Mouse (Mus musculus) cerebellum, adult 2 months (tissue): ENCODE results near the gene Dnaic1. TPM values are rescaled to one million over a fixed set of nuclear protein-coding genes. Genes with fewer than 3 reads are reported as not detected.

Source experiments
- DNase-seq, 2 experiments: peaks; one replicate each; pipeline ENCODE4 v3.0.0; 2021
- H3K27ac ChIP-seq: fragments of 200-500 bp; 2 replicates; pipeline ENCODE4 v1.5.1; 2012; ENCODE audit warnings: low read length, control low read depth, inconsistent platforms; ENCODE audit not compliant: insufficient read depth
- H3K27me3 ChIP-seq: fragments of 200-500 bp; 2 replicates; pipeline ENCODE4 v1.6.1; 2012; ENCODE audit warnings: inconsistent platforms, mild to moderate bottlenecking, low read length, moderate library complexity; ENCODE audit not compliant: control insufficient read depth, insufficient read depth
- H3K4me1 ChIP-seq: fragments of 200-500 bp; 2 replicates; pipeline ENCODE4 v1.6.1; 2011; ENCODE audit warnings: low read length; ENCODE audit not compliant: control insufficient read depth, insufficient read depth
- H3K4me3 ChIP-seq: fragments of 200-500 bp; replicated peaks from 2 replicates; pipeline ENCODE3; 2011; ENCODE audit warnings: mild to moderate bottlenecking, low read depth, low read length, control low read depth; ENCODE audit not compliant: insufficient read depth
- CTCF ChIP-seq: fragments of 200-500 bp; IDR thresholded peaks from 2 replicates; pipeline ENCODE4 v1.5.1; 2011; ENCODE audit warnings: low read depth, mild to moderate bottlenecking, control low read depth, low read length, moderate library complexity, borderline replicate concordance; ENCODE audit not compliant: insufficient read depth
- POLR2A ChIP-seq: fragments of 200-500 bp; IDR thresholded peaks from 2 replicates; pipeline ENCODE4 v1.6.1; 2011; ENCODE audit warnings: low read length, control low read depth, borderline replicate concordance; ENCODE audit not compliant: insufficient read depth
- WGBS: fragments of 180-500 bp; shearing (Covaris S2); methylation state at CpG from one replicate; pipeline ENCODE4 v1.1.7; 2018; 5-methylcytosine and 5-hydroxymethylcytosine counted together
- polyA plus RNA-seq: library from polyadenylated mRNA; depleted of rRNA; stranded (reverse); fragments of >200 nt; gene quantifications from 2 replicates; pipeline ENCODE4 v1.2.3, GENCODE M21; 2012

Dnaic1 gene
- polyA plus RNA-seq, 1 experiment: 9.3 TPM

DNA sequence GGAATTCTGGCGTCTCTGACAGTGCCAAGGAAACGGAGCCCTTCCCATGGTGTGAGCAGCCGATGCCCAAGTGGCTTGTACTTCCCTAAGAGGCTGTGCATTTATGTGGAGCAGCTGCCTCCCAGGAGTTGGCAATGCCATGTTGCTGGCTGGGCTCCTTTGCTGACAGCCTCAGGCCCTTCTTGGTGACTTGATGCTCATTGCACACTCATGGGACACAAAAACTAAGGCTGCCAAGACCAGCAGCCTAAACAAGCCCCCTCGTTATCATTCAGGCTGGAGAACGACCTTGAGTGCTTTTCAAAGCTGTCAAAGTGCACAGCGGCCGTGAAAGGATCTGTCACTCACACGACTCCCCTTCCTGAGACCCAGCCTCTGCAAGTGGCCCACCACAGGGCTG is 42.6 kb downstream of the Dnaic1 start:
- H3K4me3 ChIP-seq: no peak overlapping the region
- no peaks in the 10 kb centered on the region for H3K27me3 ChIP-seq
- no peak overlapping the region for H3K27ac ChIP-seq
- H3K4me1 ChIP-seq: no peaks in the 10 kb centered on the region; the same call in none of the 2 replicates
- 64% methylated on average over 8 of the region's 8 CpGs for WGBS
- TF ChIP-seq POLR2A (no peak), CTCF (no peak)
- DNase-seq: no peak

DNA sequence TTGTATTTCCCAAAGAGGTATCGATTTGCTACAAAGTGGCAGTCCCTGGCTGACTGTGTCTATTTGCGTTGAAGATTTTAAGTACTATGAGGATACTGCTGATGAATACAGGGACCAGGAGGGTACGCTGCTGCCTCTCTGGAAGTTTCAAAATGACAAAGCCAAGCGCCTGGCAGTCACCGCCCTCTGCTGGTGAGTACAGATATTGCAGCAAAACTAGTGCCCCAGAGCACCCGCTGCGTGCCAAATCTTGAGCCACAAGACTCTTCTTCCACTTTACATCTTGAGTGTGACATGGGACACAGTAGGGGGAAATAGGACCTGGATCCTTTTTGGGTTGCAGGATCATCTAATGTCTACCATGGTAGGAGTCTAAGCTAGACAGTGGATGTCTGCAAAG is 44.6 kb downstream of the Dnaic1 start:
- peaks cover 7% of the 10 kb centered on the region for H3K4me1 ChIP-seq

DNA sequence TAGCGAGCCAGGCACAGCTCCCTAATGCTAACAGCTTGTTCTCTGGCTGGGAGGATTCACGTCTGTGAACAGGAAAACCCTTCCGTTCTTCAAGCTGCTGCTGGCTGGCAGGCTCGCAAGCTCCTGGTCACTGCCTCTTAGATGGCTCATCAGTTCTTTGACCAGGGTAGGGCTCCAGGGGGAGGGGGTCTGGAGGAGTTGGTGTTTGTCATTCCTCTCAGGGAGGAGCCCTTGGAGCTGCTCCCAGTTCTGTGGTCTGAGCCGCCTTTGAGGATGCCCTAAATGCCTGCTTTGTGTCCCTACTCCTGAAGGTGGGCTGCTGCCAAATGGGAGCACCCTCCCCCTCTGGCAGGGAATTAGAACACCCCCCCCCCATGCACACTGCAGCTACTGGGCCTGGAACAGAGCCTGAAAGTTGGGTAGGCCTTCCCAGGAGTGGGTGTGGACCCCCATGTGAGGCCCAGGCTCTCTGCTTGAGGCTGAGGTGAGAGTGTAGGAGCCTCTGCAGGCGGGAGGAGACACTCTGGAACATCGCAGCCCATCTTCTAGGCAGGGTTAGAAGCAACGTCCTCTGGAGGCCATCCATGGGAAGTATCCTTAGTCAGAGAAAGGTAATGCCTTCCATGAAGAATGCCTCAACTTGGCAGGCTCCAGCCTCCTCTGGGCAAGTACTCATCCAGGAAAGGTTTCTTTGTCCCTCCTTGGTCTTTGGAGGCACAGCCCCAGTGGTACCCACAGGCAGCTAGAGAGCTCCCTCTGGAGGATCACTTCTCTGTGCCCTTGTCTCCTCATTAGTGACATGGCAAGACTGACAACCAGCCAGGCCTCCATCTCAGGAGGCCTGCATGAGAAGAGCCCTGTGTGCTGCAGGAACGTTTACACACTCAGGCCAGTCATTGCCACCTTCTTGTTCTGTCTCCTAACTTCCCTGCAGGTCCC is 46.4 kb downstream of the Dnaic1 start:
- WGBS: 60% methylated on average over 9 of the region's 9 CpGs
- peaks cover 16% of the 10 kb centered on the region for H3K4me1 ChIP-seq
- DNase-seq: peak; percentile 55 to 74

More for the DNA sequence above, 44.6 kb downstream of the Dnaic1 start:
- peak; percentile 80 to 87 for DNase-seq
- no peak overlapping the region for H3K27ac ChIP-seq
- H3K4me3 ChIP-seq: no peak overlapping the region
- WGBS: 7% methylated on average over 7 of the region's 7 CpGs
- TF ChIP-seq POLR2A (no peak), CTCF (peak; percentile 95)
- H3K27me3 ChIP-seq: no peaks in the 10 kb centered on the region

DNA sequence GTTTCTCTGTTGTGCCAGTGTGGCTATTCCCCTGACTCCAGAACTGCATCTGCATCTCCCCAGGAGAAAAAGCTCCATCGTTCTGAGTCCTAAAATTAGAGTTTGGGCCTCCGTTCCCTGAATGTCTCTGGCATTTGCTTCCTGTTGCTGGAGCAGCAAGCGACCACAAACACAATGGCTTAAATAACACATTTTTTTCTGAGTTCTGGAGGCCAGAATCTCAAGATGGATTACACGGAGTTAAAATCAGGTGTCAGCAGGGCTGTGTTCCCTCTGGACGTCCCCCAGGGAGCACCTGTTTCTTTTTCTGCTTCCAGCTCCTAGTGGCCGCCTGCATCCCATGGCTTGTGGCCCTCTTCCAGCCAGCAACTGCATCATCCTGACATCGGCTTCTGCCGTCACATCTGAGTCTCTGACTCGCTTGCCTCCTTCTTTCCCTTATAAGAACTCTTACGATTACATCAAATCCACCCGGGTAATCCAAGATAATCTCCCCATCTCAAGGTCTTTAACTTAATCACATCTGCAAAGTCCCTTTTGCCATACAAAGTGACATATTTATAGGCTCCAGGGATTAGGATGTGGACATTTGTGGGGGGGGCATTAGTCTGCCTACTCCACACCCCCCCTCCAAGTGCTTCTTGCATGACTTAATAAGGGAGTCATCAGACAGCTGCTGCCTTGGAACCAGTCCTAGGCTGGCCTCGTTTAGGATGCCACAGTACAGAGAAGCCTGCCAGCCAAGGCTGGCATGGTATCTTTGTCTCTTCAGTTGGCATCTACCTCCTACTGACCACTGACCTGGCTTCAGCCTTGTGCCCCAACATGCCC is 49.6 kb downstream of the Dnaic1 start:
- WGBS: 19% methylated on average over 12 of the region's 12 CpGs
- Histone ChIP-seq H3K27me3 (no peaks in the 10 kb centered on the region), H3K4me1 (peaks cover 24% of the 10 kb centered on the region), H3K4me3 (no peak overlapping the region), H3K27ac (0 out of 2 replicates have a peak overlapping the region, but pooled peaks have one; percentile 41)
- peak; percentile 86 to 95 for DNase-seq
- TF ChIP-seq POLR2A (no peak), CTCF (no peak)

More for the DNA sequence above, 46.4 kb downstream of the Dnaic1 start:
- no peaks in the 10 kb centered on the region for H3K27me3 ChIP-seq
- H3K4me3 ChIP-seq: no peak overlapping the region
- no peak overlapping the region for H3K27ac ChIP-seq
- 0 out of 2 replicates have a peak, but pooled peaks have one; percentile 12 for TF ChIP-seq CTCF
- TF ChIP-seq POLR2A: no peak

DNA sequence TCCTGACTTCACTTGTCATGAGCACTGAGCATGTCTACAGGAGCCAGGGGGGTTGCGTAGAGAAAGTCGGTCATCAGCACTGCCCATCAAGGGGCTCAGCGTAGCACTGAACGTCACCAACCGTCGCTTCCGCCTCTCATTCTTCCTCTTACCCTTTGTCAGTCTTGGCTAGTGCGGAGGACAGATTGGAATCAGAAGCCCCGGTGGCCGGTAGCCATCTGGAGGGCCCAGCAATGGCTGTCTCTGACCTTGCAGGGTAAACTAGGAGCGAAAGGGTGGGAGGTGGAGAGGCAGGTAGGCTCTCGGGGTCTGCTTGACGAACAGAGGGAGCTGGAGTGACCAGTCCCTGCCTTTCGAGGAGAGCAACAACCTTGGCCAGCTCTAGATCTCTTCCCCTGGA is 52.5 kb downstream of the Dnaic1 start:
- no peaks in the 10 kb centered on the region for H3K27me3 ChIP-seq
- no peak for DNase-seq
- H3K4me1 ChIP-seq: peaks cover 41% of the 10 kb centered on the region
- 52% methylated on average over 14 of the region's 14 CpGs for WGBS
- no peak overlapping the region for H3K4me3 ChIP-seq
- TF ChIP-seq CTCF (no peak), POLR2A (no peak)
- H3K27ac ChIP-seq: no peak overlapping the region

DNA sequence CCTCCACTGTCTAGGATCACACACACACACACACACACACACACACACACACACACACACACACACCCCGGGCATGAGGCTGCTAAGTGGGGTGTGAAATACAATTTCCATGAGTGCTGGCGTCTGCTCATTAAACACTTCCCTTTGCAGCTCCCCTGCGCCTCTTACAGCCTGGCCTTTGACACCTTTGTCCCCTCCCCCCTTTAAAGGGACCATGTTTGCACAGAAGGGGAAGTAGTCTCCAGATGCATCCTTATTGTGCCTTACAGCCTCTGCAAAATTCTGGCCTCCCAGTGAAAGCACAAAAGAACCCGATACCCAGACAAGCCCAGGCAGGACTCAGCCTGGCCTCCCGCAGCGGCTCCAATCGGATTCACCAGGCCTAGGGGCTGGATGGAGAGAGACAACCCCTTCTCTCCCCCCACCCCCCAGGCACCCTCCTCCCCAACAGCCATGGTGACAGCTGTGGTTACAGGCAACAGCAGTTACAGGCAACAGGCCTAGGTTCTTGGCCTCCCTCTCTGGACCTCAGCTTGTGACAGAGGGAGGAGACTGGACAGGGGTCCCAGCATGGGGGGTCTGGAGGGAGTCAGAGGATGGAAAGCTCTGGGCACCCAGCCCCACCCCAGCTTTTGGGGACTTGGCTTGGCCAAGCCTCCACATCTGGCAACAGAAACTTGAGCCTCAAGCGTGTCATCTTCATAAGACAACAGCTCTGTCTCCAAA is 58.8 kb downstream of the Dnaic1 start:
- H3K27ac ChIP-seq: no peak overlapping the region
- no peak for TF ChIP-seq POLR2A
- no peak for TF ChIP-seq CTCF
- H3K4me3 ChIP-seq: no peak overlapping the region
- no peak for DNase-seq
- no peaks in the 10 kb centered on the region for H3K27me3 ChIP-seq
- peaks cover 29% of the 10 kb centered on the region for H3K4me1 ChIP-seq
- 69% methylated on average over 8 of the region's 8 CpGs for WGBS

DNA sequence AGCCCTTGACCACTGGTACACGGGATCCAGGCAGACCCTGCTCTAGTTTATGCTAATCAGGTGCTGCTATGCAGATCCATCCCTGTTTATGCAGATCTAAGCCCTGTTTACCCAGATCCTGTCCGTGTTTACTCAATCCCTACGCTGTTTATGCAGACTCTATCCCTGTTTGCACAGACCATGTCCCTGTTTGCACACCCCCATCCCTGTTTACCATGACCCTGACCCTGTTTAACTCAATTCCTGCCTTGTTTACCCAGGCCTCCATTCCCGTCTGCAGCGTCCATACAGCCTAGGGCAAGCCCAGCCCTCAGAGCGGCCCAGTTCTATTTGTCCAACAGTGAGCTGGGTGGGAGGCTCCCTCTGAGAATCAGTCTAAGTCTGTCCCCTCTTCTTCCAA is 60.6 kb downstream of the Dnaic1 start:
- 91% methylated on average over 6 of the region's 6 CpGs for WGBS
- no peaks in the 10 kb centered on the region for H3K27me3 ChIP-seq

More for the DNA sequence above, 60.6 kb downstream of the Dnaic1 start:
- no peak for TF ChIP-seq CTCF
- TF ChIP-seq POLR2A: no peak
- DNase-seq: no peak
- no peak overlapping the region for H3K4me3 ChIP-seq
- H3K27ac ChIP-seq: no peak overlapping the region
- peaks cover 28% of the 10 kb centered on the region for H3K4me1 ChIP-seq
